Mouse (Mus musculus): Measurements from ENCODE around the gene Pip5k1b.

DNA sequence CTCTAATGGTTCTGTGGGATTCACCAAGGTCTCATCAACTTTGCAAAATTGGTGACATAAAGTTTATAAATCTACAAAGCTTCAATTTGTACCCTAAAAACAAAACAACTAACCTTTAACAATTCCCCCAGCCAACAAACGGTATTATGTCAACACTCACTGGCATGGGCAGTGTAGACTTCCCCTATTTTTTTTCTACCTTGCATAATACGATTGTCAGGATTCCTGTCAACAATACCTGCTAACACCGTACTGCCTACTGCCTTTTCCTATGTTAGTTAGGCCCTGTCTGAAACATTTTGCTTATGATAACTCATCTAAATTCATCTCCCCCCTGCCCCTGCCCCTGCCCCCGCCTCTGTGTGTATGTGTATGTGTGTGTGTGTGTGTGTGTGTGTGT lies 61.8 kb downstream of the Pip5k1b start:
- no peak for TF ChIP-seq CTCF (IDR thresholded peaks at IDR 0.05)
- no peak for TF ChIP-seq POLR2A (IDR thresholded peaks at IDR 0.05; ENCODE audit: insufficient read depth, low read depth, low read length)
- TF ChIP-seq EP300 (IDR thresholded peaks at IDR 0.05; ENCODE audit: insufficient read depth, low read depth, low read length): no peak
